Mouse (Mus musculus): Measurements from ENCODE around the gene Olfr1031. TPM values are rescaled to one million over a fixed set of nuclear protein-coding genes. Genes with fewer than 3 reads are reported as not detected.
"Not testable (repeated sequence)": the region's sequence is repeated elsewhere in the genome, so short reads cannot be mapped to it uniquely, and the experiment has no call there.

Gene Olfr1031
- not detected in 2 replicates for polyA plus RNA-seq (2012; rRNA removed)

- no peak for DNase-seq (ENCODE audit: low read depth)
Observed at GRCm38 (mm10) chr2:85990004-85990403, at the start of gene Olfr1031. TSS of gene Olfr1031 (plus strand) at chr2:85990304.

GRCm38 (mm10) chr2:85950137-85950536 is 40.0 kb upstream of the Olfr1031 start, which contains the start of gene Olfr1028:
TSS of gene Olfr1028 (plus strand) at chr2:85950437.
- no peak for TF ChIP-seq POLR2A (IDR thresholded peaks at IDR 0.05; ENCODE audit: borderline replicate concordance, extremely low read depth, insufficient read depth, insufficient read length, poor library complexity, severe bottlenecking)
- no peak for TF ChIP-seq CTCF (IDR thresholded peaks at IDR 0.05; ENCODE audit: borderline replicate concordance, extremely low read depth, insufficient read depth, insufficient read length)
- no peak for DNase-seq (ENCODE audit: low read depth)

More at GRCm38 (mm10) chr2:85990004-85990403, at the start of gene Olfr1031:
- no peak for TF ChIP-seq POLR2A (IDR thresholded peaks at IDR 0.05; ENCODE audit: borderline replicate concordance, extremely low read depth, insufficient read depth, insufficient read length, poor library complexity, severe bottlenecking)
- TF ChIP-seq CTCF (IDR thresholded peaks at IDR 0.05; ENCODE audit: borderline replicate concordance, extremely low read depth, insufficient read depth, insufficient read length), result no peak

- TF ChIP-seq CTCF (IDR thresholded peaks at IDR 0.05; ENCODE audit: borderline replicate concordance, extremely low read depth, insufficient read depth, insufficient read length), result no peak
- no peak for TF ChIP-seq POLR2A (IDR thresholded peaks at IDR 0.05; ENCODE audit: borderline replicate concordance, extremely low read depth, insufficient read depth, insufficient read length, poor library complexity, severe bottlenecking)
- no peak for DNase-seq (ENCODE audit: low read depth)
Observed at GRCm38 (mm10) chr2:85973595-85973994, 16.5 kb upstream of the Olfr1031 start, which contains the start of gene Olfr1029. TSS of gene Olfr1029 (plus strand) at chr2:85973895.

- no peak for DNase-seq (ENCODE audit: low read depth)
- TF ChIP-seq CTCF (IDR thresholded peaks at IDR 0.05; ENCODE audit: borderline replicate concordance, extremely low read depth, insufficient read depth, insufficient read length) (no peak), POLR2A (IDR thresholded peaks at IDR 0.05; ENCODE audit: borderline replicate concordance, extremely low read depth, insufficient read depth, insufficient read length, poor library complexity, severe bottlenecking) (no peak)
Observed at GRCm38 (mm10) chr2:85978976-85979375, 11.1 kb upstream of the Olfr1031 start, which contains the start of gene Olfr1030. TSS of gene Olfr1030 (plus strand) at chr2:85979276.

- no peak for DNase-seq (ENCODE audit: low read depth)
- TF ChIP-seq CTCF (IDR thresholded peaks at IDR 0.05; ENCODE audit: borderline replicate concordance, extremely low read depth, insufficient read depth, insufficient read length) (no peak), POLR2A (IDR thresholded peaks at IDR 0.05; ENCODE audit: borderline replicate concordance, extremely low read depth, insufficient read depth, insufficient read length, poor library complexity, severe bottlenecking) (no peak)
Observed at GRCm38 (mm10) chr2:86005240-86005639, 15.1 kb downstream of the Olfr1031 start, which contains the start of gene Olfr1032. TSS of gene Olfr1032 (plus strand) at chr2:86005540.

- DNase-seq (ENCODE audit: low read depth), result peak; percentile 40
Observed at GRCm38 (mm10) chr2:86020406-86020805, 30.3 kb downstream of the Olfr1031 start, which contains the start of gene Olfr1033. TSS of gene Olfr1033 (plus strand) at chr2:86020633.

GRCm38 (mm10) chr2:86021518-86021917 is 31.4 kb downstream of the Olfr1031 start:
- not testable (repeated sequence) for DNase-seq (ENCODE audit: low read depth)

Other genes starting within 250 kb of the Olfr1031 start
- not detected in 2 replicates for gene Olfr1012, start 227.5 kb upstream of the Olfr1031 start, polyA plus RNA-seq (2012; rRNA removed)
- not detected in 2 replicates for gene Olfr1013, start 223.2 kb upstream of the Olfr1031 start, polyA plus RNA-seq (2012; rRNA removed)
- not detected in 2 replicates for gene Olfr1014, start 217.6 kb upstream of the Olfr1031 start, polyA plus RNA-seq (2012; rRNA removed)
- not detected in 2 replicates for gene Olfr1015, start 208.3 kb upstream of the Olfr1031 start, polyA plus RNA-seq (2012; rRNA removed)
- gene Olfr1016, start 187.8 kb upstream of the Olfr1031 start, polyA plus RNA-seq (2012; rRNA removed), result not detected in 2 replicates
- gene Olfr1018, start 171.8 kb upstream of the Olfr1031 start, polyA plus RNA-seq (2012; rRNA removed), result not detected in 2 replicates
- gene Olfr1019, start 144.8 kb upstream of the Olfr1031 start, polyA plus RNA-seq (2012; rRNA removed), result 0.08 TPM in 1 of 2 replicates, not detected in the other
- gene Olfr1020, start 143.3 kb upstream of the Olfr1031 start, polyA plus RNA-seq (2012; rRNA removed), result not detected in 2 replicates
- gene Olfr1022, start 121.7 kb upstream of the Olfr1031 start, polyA plus RNA-seq (2012; rRNA removed), result not detected in 2 replicates
- not detected in 2 replicates for gene Olfr1023, start 104.7 kb upstream of the Olfr1031 start, polyA plus RNA-seq (2012; rRNA removed)
- gene Olfr1024, start 85.3 kb upstream of the Olfr1031 start, polyA plus RNA-seq (2012; rRNA removed), result not detected in 2 replicates
- gene Olfr1025-ps1, start 75.1 kb upstream of the Olfr1031 start, polyA plus RNA-seq (2012; rRNA removed), result not detected in 2 replicates
- not detected in 2 replicates for gene Olfr1026, start 68.7 kb upstream of the Olfr1031 start, polyA plus RNA-seq (2012; rRNA removed)
- gene Olfr1028, start 39.9 kb upstream of the Olfr1031 start, polyA plus RNA-seq (2012; rRNA removed), result not detected in 2 replicates
- gene Olfr1029, start 16.4 kb upstream of the Olfr1031 start, polyA plus RNA-seq (2012; rRNA removed), result not detected in 2 replicates
- gene Olfr1030, start 11.0 kb upstream of the Olfr1031 start, polyA plus RNA-seq (2012; rRNA removed), result not detected in 2 replicates
- gene Olfr1032, start 15.2 kb downstream of the Olfr1031 start, polyA plus RNA-seq (2012; rRNA removed), result not detected in 2 replicates
- gene Olfr1033, start 30.3 kb downstream of the Olfr1031 start, polyA plus RNA-seq (2012; rRNA removed), result 0.04 and 0.06 TPM in 2 replicates
- gene Olfr1034, start 55.6 kb downstream of the Olfr1031 start, polyA plus RNA-seq (2012; rRNA removed), result not detected in 2 replicates
- gene Olfr1036, start 83.7 kb downstream of the Olfr1031 start, polyA plus RNA-seq (2012; rRNA removed), result not detected in 2 replicates
- gene Olfr1037, start 97.1 kb downstream of the Olfr1031 start, polyA plus RNA-seq (2012; rRNA removed), result not detected in 2 replicates
- not detected in 2 replicates for gene Olfr1039, start 145.6 kb downstream of the Olfr1031 start, polyA plus RNA-seq (2012; rRNA removed)
- not detected in 2 replicates for gene Olfr1040, start 156.4 kb downstream of the Olfr1031 start, polyA plus RNA-seq (2012; rRNA removed)
- gene Olfr1042, start 171.5 kb downstream of the Olfr1031 start, polyA plus RNA-seq (2012; rRNA removed), result not detected in 2 replicates
- gene Olfr1043, start 177.2 kb downstream of the Olfr1031 start, polyA plus RNA-seq (2012; rRNA removed), result not detected in 2 replicates
- not detected in 2 replicates for gene Olfr1044, start 187.5 kb downstream of the Olfr1031 start, polyA plus RNA-seq (2012; rRNA removed)
- gene Olfr52, start 195.4 kb downstream of the Olfr1031 start, polyA plus RNA-seq (2012; rRNA removed), result not detected in 2 replicates
- not detected in 2 replicates for gene Olfr1045, start 212.7 kb downstream of the Olfr1031 start, polyA plus RNA-seq (2012; rRNA removed)
- not detected in 2 replicates for gene Olfr1046, start 229.0 kb downstream of the Olfr1031 start, polyA plus RNA-seq (2012; rRNA removed)
- gene Olfr1047, start 241.1 kb downstream of the Olfr1031 start, polyA plus RNA-seq (2012; rRNA removed), result not detected in 2 replicates
- gene Olfr1048, start 250.0 kb downstream of the Olfr1031 start, polyA plus RNA-seq (2012; rRNA removed), result not detected in 2 replicates